Comparison of ENCODE assay signal across 26 mouse cellular contexts in the genomic region with DNA sequence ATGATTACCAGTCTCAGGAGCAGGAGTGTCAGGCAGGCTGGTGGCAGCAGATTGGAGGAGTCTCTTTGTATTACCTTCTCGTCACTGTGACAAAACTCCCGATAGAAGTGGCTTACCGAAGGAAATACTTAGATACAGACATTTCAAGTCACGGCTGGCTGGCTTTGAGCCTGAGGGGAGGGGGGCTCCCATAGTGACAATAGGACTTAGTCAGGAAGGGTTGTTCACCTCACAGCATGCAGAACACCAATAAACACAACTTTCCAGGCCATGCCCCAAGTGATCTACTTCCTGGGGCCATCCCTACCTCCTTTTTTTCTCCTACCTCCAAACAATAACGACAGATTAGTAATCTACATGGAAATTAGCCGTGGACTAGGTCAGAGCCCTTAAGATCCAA. TPM values are rescaled to one million over a fixed set of nuclear protein-coding genes. Genes with fewer than 3 reads are reported as not detected.
DNase-seq lines count a peak whose midpoint lies in the region; ATAC-seq and TF ChIP-seq lines count a peak whose summit lies in the region.
"Had no signal": no experiment of that assay in that cellular context is flagged by ENCODE, and none has a peak within 500 bp of the region (broad histone marks: within the 10 kb centered on the region; RNA-seq: fewer than 3 reads in every experiment).

No protein-coding gene starts in this region.

- DNase-seq in heart, adult 11 months = peak; percentile 64
- no peak for DNase-seq in heart, postnatal 10 days
- peak; percentile 17 for DNase-seq in midbrain, embryonic 10.5 days (ENCODE audit: low spot score)
- no peak for DNase-seq in midbrain, postnatal 0 days (ENCODE audit: low spot score)
- DNase-seq in midbrain, embryonic 14.5 days = peak; percentile 17
- DNase-seq in testis, postnatal 10 days (ENCODE audit: low spot score) = peak; percentile 30
- no peak for DNase-seq in testis, postnatal 14 days (ENCODE audit: low spot score)
- DNase-seq: adrenal gland, adult 8-10 months; adrenal gland, postnatal 14 days; adrenal gland, postnatal 36 days; B cell, adult 2 months; cerebellum, adult 11-12 months; cerebellum, adult 2 months; cerebellum, adult 9-10 months; cerebellum, postnatal 10 days; cerebellum, postnatal 25 days had no signal

- intact Hi-C loops in heart, postnatal 10 days (cut with DNase I) = no loop called here

- H3K9me3 ChIP-seq in midbrain, embryonic 10.5 days (replicated peaks) = no peaks in the 10 kb centered on the region
- no peaks in the 10 kb centered on the region for H3K9me3 ChIP-seq in midbrain, postnatal 0 days (ENCODE audit: low read length)
- no peaks in the 10 kb centered on the region for H3K9me3 ChIP-seq in midbrain, embryonic 14.5 days (ENCODE audit: control insufficient read depth, low read length)
- H3K9me3 ChIP-seq in midbrain, embryonic 13.5 days = no peaks in the 10 kb centered on the region
- H3K9me3 ChIP-seq: embryonic facial prominence, embryonic 10.5 days; embryonic facial prominence, embryonic 12.5 days; forebrain, embryonic 13.5 days; G1E had no signal

- no peak for TF ChIP-seq CTCF in midbrain, postnatal 0 days (IDR thresholded peaks at IDR 0.05)

- peaks cover 26% of the 10 kb centered on the region for H3K27me3 ChIP-seq in midbrain, embryonic 10.5 days (ENCODE audit: low read depth, poor library complexity, severe bottlenecking)
- no peaks in the 10 kb centered on the region for H3K27me3 ChIP-seq in midbrain, postnatal 0 days (ENCODE audit: insufficient read depth, low read length)
- no peaks in the 10 kb centered on the region for H3K27me3 ChIP-seq in midbrain, embryonic 14.5 days (ENCODE audit: control insufficient read depth, insufficient read depth, low read length)
- H3K27me3 ChIP-seq in midbrain, embryonic 13.5 days = no peaks in the 10 kb centered on the region
- H3K27me3 ChIP-seq: CH12.LX; forebrain, embryonic 13.5 days; Patski had no signal

- no peak overlapping the region for H3K9ac ChIP-seq in midbrain, postnatal 0 days (replicated peaks; ENCODE audit: low read length, poor library complexity, severe bottlenecking)
- H3K9ac ChIP-seq in midbrain, embryonic 14.5 days (replicated peaks; ENCODE audit: low read length) = no peak overlapping the region
- no peak overlapping the region for H3K9ac ChIP-seq in midbrain, embryonic 13.5 days (replicated peaks)
- H3K9ac ChIP-seq: embryonic facial prominence, embryonic 12.5 days; forebrain, embryonic 13.5 days had no signal

- H3K4me1 ChIP-seq in midbrain, embryonic 10.5 days = peaks cover 29% of the 10 kb centered on the region
- H3K4me1 ChIP-seq in midbrain, postnatal 0 days (ENCODE audit: insufficient read depth, low read length) = peaks cover 5% of the 10 kb centered on the region; the same call in 1 of the 2 replicates
- H3K4me1 ChIP-seq in midbrain, embryonic 14.5 days (ENCODE audit: control insufficient read depth, insufficient read depth, low read length) = peaks cover 13% of the 10 kb centered on the region
- peaks cover 22% of the 10 kb centered on the region for H3K4me1 ChIP-seq in midbrain, embryonic 13.5 days (replicated peaks)

- H3K27ac ChIP-seq in midbrain, embryonic 10.5 days (replicated peaks) = no peak overlapping the region
- H3K27ac ChIP-seq in midbrain, postnatal 0 days (ENCODE audit: low read depth, low read length) = no peak overlapping the region
- H3K27ac ChIP-seq in midbrain, embryonic 14.5 days (replicated peaks; ENCODE audit: low read depth, low read length) = no peak overlapping the region
- no peak overlapping the region for H3K27ac ChIP-seq in midbrain, embryonic 13.5 days
- H3K27ac ChIP-seq: embryonic facial prominence, embryonic 10.5 days; embryonic facial prominence, embryonic 12.5 days; forebrain, embryonic 13.5 days had no signal

- no peak for ATAC-seq in midbrain, postnatal 0 days (ENCODE audit: low FRiP score)
- ATAC-seq in midbrain, embryonic 14.5 days (ENCODE audit: low FRiP score, low TSS enrichment) = no peak
- ATAC-seq in midbrain, embryonic 13.5 days = no peak
- ATAC-seq: activated CD4-positive, CD25-positive, alpha-beta regulatory T cell, adult 4 months; CD4-positive, CD25-positive, alpha-beta regulatory T cell, adult 4 months; forebrain, embryonic 13.5 days; Patski had no signal

- H3K4me2 ChIP-seq in midbrain, postnatal 0 days (ENCODE audit: low read depth, low read length, poor library complexity, severe bottlenecking) = no peak overlapping the region
- H3K4me2 ChIP-seq in midbrain, embryonic 14.5 days (ENCODE audit: low read length) = no peak overlapping the region
- no peak overlapping the region for H3K4me2 ChIP-seq in midbrain, embryonic 13.5 days (replicated peaks)
- H3K4me2 ChIP-seq: embryonic facial prominence, embryonic 12.5 days; forebrain, embryonic 13.5 days had no signal

- 17% methylated on average over 6 of the region's 6 CpGs for WGBS in midbrain, embryonic 10.5 days
- 18% methylated on average over 6 of the region's 6 CpGs for WGBS in midbrain, postnatal 0 days
- 5% methylated on average over 6 of the region's 6 CpGs for WGBS in midbrain, embryonic 14.5 days
- 5% methylated on average over 6 of the region's 6 CpGs for WGBS in midbrain, embryonic 13.5 days

- no peaks in the 10 kb centered on the region for H3K36me3 ChIP-seq in midbrain, embryonic 10.5 days
- H3K36me3 ChIP-seq in midbrain, postnatal 0 days (ENCODE audit: insufficient read depth, low read length) = no peaks in the 10 kb centered on the region
- no peaks in the 10 kb centered on the region for H3K36me3 ChIP-seq in midbrain, embryonic 14.5 days (ENCODE audit: control insufficient read depth, insufficient read depth, low read length)
- H3K36me3 ChIP-seq in midbrain, embryonic 13.5 days = no peaks in the 10 kb centered on the region
- H3K36me3 ChIP-seq: embryonic facial prominence, embryonic 10.5 days; embryonic facial prominence, embryonic 12.5 days; G1E had no signal

- no peak overlapping the region for H3K4me3 ChIP-seq in midbrain, embryonic 10.5 days
- H3K4me3 ChIP-seq in midbrain, postnatal 0 days (ENCODE audit: low read depth, low read length) = no peak overlapping the region
- H3K4me3 ChIP-seq in midbrain, embryonic 14.5 days (replicated peaks; ENCODE audit: low read depth, low read length) = no peak overlapping the region
- no peak overlapping the region for H3K4me3 ChIP-seq in midbrain, embryonic 13.5 days (replicated peaks)
- H3K4me3 ChIP-seq: embryonic facial prominence, embryonic 10.5 days; embryonic facial prominence, embryonic 12.5 days; forebrain, embryonic 13.5 days had no signal

RNA-seq across cellular contexts. Expression of gene Atg4a-ps, which starts 32.9 kb away (rescaled TPM):
- total RNA-seq in heart, postnatal 10 days (2021) = 1 to 10 TPM in 1 of 2 experiments, not detected in 1; 1.5 TPM
- polyA plus RNA-seq in midbrain, embryonic 10.5 days (2016; fragmentation: Nextera tagmentation; extraction: Ambion mirVana) = 0.10 and 0.11 TPM in 2 replicates
- not detected in 2 replicates for total RNA-seq in midbrain, postnatal 0 days (2014; rRNA removed)
- 0.22 TPM in 1 of 2 replicates, not detected in the other for polyA plus RNA-seq in midbrain, postnatal 0 days (2015; fragmentation: Nextera tagmentation; extraction: Ambion mirVana)
- 0.20 TPM in 1 of 2 replicates, not detected in the other for polyA plus RNA-seq in midbrain, embryonic 14.5 days (2014; fragmentation: Nextera tagmentation; extraction: Ambion mirVana)
- polyA plus RNA-seq in midbrain, embryonic 13.5 days (2015; fragmentation: Nextera tagmentation; extraction: Ambion mirVana) = 0.13 and 0.17 TPM in 2 replicates
- polyA plus RNA-seq: forebrain, embryonic 11.5 days; G1E had no signal

RNA-seq across cellular contexts. Expression of gene Olfml3, which starts 59.0 kb away (rescaled TPM):
- 1 to 10 TPM; 7.6 to 7.9 TPM for total RNA-seq in heart, postnatal 10 days (2021)
- 9.9 TPM in 2 replicates for polyA plus RNA-seq in midbrain, embryonic 10.5 days (2016; fragmentation: Nextera tagmentation; extraction: Ambion mirVana)
- total RNA-seq in midbrain, postnatal 0 days (2014; rRNA removed) = 7.5 and 9.0 TPM in 2 replicates
- polyA plus RNA-seq in midbrain, postnatal 0 days (2015; fragmentation: Nextera tagmentation; extraction: Ambion mirVana) = 7.0 and 8.9 TPM in 2 replicates
- 2.0 and 4.8 TPM in 2 replicates for polyA plus RNA-seq in midbrain, embryonic 14.5 days (2014; fragmentation: Nextera tagmentation; extraction: Ambion mirVana)
- polyA plus RNA-seq in midbrain, embryonic 13.5 days (2015; fragmentation: Nextera tagmentation; extraction: Ambion mirVana) = 3.3 TPM in 2 replicates
- polyA plus RNA-seq: G1E had no signal

Comparison
In these comparisons a context has a peak if more than half of its experiments do, and no peak if none do; other contexts are left out.
1. DNase-seq: peak in heart, adult 11 months (single experiment), midbrain, embryonic 10.5 days (single experiment), midbrain, embryonic 14.5 days (single experiment) and testis, postnatal 10 days (single experiment); none in heart, postnatal 10 days (0 of 2), midbrain, postnatal 0 days (single experiment) and testis, postnatal 14 days (single experiment).